Mouse (Mus musculus) spleen, adult 2 months (tissue): ENCODE data around the gene Nfe2. TPM values are rescaled to one million over a fixed set of nuclear protein-coding genes. Genes with fewer than 3 reads are reported as not detected.

ENCODE experiments used
- DNase-seq, 2 experiments: peaks; one replicate each; pipeline versions ENCODE4 v3.0.0 to v3.0.0-alpha.2; 2012 to 2021; ENCODE audit warnings: low spot score in 2 of 2, low read depth in 1 of 2
- H3K27ac ChIP-seq: fragments of 200-500 bp; 2 replicates; pipeline ENCODE4 v1.5.1; 2012; ENCODE audit warnings: low read length, inconsistent platforms; ENCODE audit not compliant: insufficient read depth
- H3K27me3 ChIP-seq: fragments of 200-500 bp; 2 replicates; pipeline ENCODE4 v1.6.1; 2012; ENCODE audit warnings: mild to moderate bottlenecking, moderate library complexity, low read length, inconsistent platforms; ENCODE audit not compliant: control insufficient read depth, insufficient read depth
- H3K36me3 ChIP-seq: fragments of 200-500 bp; 2 replicates; pipeline ENCODE4 v1.6.1; 2012; ENCODE audit warnings: mild to moderate bottlenecking, low read length, inconsistent platforms; ENCODE audit not compliant: control insufficient read depth, insufficient read depth
- H3K4me1 ChIP-seq: fragments of 200-500 bp; 2 replicates; pipeline ENCODE4 v1.6.1; 2011; ENCODE audit warnings: inconsistent platforms; ENCODE audit not compliant: control insufficient read depth, insufficient read depth, insufficient read length
- H3K4me3 ChIP-seq: fragments of 200-500 bp; 2 replicates; pipeline ENCODE4 v1.5.1; 2011; ENCODE audit warnings: mild to moderate bottlenecking, inconsistent platforms; ENCODE audit not compliant: insufficient read depth, insufficient read length; ENCODE audit errors: extremely low read depth
- CTCF ChIP-seq: fragments of 200-500 bp; IDR thresholded peaks from 2 replicates; pipeline ENCODE4 v1.5.1; 2011; ENCODE audit warnings: mild to moderate bottlenecking, inconsistent platforms; ENCODE audit not compliant: insufficient read depth, insufficient read length, insufficient replicate concordance; ENCODE audit errors: extremely low read depth
- POLR2A ChIP-seq: fragments of 200-500 bp; IDR thresholded peaks from 2 replicates; pipeline ENCODE4 v1.6.1; 2011; ENCODE audit warnings: low read depth, low read length, inconsistent platforms
- WGBS: fragments of 180-500 bp; shearing (Covaris S2); methylation state at CpG from one replicate; pipeline ENCODE4 v1.1.7; 2018; 5-methylcytosine and 5-hydroxymethylcytosine counted together
- polyA plus RNA-seq: library from polyadenylated mRNA; depleted of rRNA; stranded (reverse); fragments of >200 nt; gene quantifications from 2 replicates; pipeline ENCODE4 v1.2.3, GENCODE M21; 2012

Gene Nfe2
- polyA plus RNA-seq, 1 experiment: 80.1 TPM

DNA sequence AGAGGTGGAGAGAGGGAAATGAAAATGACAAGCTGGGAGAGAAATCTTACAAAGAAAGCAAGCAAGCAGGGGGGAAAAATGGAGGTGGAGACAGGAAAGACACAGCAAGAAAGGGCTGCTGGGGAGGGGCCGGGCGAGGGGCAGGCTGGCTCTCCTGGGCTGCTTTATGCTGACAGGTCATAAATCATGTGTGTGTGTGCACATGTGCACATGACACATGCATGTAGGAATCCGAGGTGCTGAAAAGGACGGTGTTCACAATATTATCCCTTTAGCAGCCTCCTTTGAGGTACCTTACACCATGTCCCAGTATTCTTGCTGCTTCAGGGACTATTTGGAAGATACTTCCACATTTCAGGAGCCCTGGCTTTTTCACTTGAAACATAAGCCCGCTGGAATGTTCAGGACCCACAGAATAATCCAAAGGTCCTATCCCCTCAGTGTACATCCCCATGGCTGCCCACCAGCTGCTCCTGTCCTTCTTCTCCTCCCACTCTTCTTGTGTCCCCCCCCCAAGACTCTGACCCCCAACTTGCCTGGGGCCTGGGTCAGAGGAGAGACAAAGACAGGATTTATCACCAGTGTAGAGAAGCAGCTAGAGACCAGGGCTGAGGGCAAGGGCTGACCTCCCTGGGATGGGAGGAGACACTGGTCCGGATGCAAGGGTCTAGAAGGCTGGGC lies 44.3 kb upstream of the Nfe2 start:
- 36% methylated on average over 6 of the region's 6 CpGs for WGBS

DNA sequence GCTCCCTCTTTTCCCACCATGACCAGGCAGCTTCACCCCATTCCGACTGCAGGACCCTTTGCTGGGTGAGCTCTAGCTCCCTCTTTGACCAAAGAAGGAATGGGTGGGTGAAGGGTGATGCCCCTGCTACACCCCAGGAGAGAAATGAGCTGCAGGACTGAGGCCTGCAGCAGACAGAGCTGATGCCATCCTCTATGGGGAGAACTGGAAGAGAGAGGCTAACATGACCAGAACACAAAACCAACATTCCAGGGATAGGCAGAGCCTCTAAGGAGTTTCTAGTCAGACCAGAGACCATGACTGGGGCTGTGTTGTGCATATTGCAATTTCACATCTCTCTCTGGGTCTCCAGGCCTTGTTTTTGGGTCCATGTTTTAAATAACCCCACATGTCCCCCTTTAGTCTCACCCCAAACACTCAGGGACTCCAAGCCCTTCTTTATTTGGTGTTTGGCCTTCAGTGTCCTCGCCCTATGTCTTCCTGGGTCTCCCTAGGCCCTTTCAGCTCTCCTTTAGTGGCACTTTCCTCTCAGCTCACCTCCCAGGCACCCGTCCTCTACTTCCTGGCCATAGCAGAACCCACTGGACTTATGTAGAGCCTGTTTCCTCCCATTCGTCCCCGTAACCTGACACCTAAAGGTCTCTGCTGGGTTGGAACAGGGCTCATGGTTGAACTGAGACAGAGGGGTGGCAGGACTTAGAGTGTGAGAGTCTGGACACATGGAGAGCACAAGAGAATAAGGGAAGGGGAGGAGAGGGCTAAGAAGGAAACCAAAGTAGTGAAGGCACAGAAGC lies 43.5 kb upstream of the Nfe2 start:
- Histone ChIP-seq H3K27me3 (no peaks in the 10 kb centered on the region), H3K4me3 (no peak overlapping the region), H3K36me3 (peaks cover 6% of the 10 kb centered on the region), H3K27ac (no peak overlapping the region), H3K4me1 (peaks cover 3% of the 10 kb centered on the region; the same call in 1 of the 2 replicates)
- DNase-seq: no peak
- WGBS: 59% methylated on average over 5 of the region's 5 CpGs
- TF ChIP-seq POLR2A: no peak
- TF ChIP-seq CTCF: no peak

More for the DNA sequence above, 44.3 kb upstream of the Nfe2 start:
- TF ChIP-seq CTCF (no peak), POLR2A (no peak)
- H3K4me1 ChIP-seq: peaks cover 5% of the 10 kb centered on the region; the same call in 1 of the 2 replicates
- H3K27ac ChIP-seq: no peak overlapping the region
- H3K36me3 ChIP-seq: peaks cover 2% of the 10 kb centered on the region
- H3K4me3 ChIP-seq: no peak overlapping the region
- no peaks in the 10 kb centered on the region for H3K27me3 ChIP-seq
- DNase-seq: no peak

DNA sequence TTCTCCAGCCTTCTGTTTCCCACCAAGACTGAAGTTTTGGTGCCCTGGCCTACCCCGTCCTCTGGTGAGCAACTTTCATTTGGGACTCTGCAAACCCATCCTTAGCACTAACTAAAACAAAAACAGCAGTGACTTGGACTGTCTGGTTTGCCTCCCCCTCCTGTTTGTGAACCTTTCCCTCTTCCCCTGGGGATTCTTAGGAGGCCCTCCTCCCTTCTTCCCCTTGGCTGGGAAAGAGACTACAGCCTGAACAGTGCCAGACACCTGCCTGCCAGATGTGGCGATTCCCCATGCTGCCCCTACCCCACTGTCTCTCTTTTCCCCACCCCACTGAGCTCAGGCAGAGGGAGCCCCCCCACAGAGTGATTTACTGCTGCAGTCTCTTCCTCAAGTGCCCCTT lies 42.8 kb upstream of the Nfe2 start:
- WGBS: 66% methylated on average over 2 of the region's 2 CpGs
- no peak for DNase-seq
- Histone ChIP-seq H3K4me3 (no peak overlapping the region), H3K27ac (no peak overlapping the region), H3K36me3 (peaks cover 12% of the 10 kb centered on the region), H3K4me1 (peaks cover 3% of the 10 kb centered on the region; the same call in 1 of the 2 replicates), H3K27me3 (no peaks in the 10 kb centered on the region)
- no peak for TF ChIP-seq CTCF
- TF ChIP-seq POLR2A: no peak

DNA sequence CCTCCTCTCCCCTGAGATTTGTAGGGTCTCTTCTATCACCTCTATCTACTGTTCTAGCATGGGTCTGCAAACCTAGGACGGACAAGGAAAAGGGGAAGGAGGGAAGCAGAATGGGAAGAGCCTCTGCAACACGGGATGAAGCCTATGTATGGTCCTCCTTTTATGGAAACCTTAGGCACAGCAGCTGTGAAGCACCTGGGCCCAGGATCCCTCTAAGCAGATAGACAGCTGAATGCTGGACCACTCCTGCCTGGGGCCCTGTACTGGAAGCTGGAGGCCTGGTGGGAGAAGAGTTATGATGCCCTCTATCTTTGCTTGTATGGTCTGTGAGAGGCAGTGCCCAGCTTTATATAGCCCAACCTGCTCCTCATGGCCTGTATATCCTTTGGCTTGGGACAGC lies 42.4 kb upstream of the Nfe2 start:
- peaks cover 3% of the 10 kb centered on the region; the same call in 1 of the 2 replicates for H3K4me1 ChIP-seq

DNA sequence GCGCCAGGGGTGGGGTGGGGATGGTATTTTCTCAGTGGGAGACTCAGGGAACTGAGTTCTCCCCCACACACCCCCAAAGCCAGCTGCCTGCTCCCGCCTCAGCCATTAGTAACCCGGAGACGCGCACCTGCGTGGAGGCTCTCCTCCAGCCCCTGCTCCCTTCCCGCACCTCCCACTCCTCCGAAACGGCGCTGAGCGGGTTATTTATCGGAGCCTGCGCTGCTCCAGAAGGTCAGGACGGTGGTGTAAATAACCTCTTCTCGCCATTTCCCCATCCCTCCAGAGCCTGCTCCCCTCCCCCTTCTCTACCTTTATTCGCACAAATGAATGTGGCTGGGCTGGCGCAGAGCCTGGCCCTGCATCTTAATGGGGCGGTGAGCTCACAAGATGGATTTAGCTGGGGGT lies 41.9 kb upstream of the Nfe2 start:
- H3K27me3 ChIP-seq: no peaks in the 10 kb centered on the region
- H3K4me1 ChIP-seq: peaks cover 3% of the 10 kb centered on the region; the same call in 1 of the 2 replicates
- 80% methylated on average over 18 of the region's 18 CpGs for WGBS
- no peak for DNase-seq
- H3K4me3 ChIP-seq: no peak overlapping the region
- no peak overlapping the region for H3K27ac ChIP-seq
- no peak for TF ChIP-seq CTCF
- TF ChIP-seq POLR2A: no peak
- peaks cover 16% of the 10 kb centered on the region for H3K36me3 ChIP-seq

More for the DNA sequence above, 42.4 kb upstream of the Nfe2 start:
- DNase-seq: no peak
- no peaks in the 10 kb centered on the region for H3K27me3 ChIP-seq
- H3K36me3 ChIP-seq: peaks cover 14% of the 10 kb centered on the region
- H3K4me3 ChIP-seq: no peak overlapping the region
- no peak for TF ChIP-seq POLR2A
- 71% methylated on average over 2 of the region's 2 CpGs for WGBS
- H3K27ac ChIP-seq: no peak overlapping the region

DNA sequence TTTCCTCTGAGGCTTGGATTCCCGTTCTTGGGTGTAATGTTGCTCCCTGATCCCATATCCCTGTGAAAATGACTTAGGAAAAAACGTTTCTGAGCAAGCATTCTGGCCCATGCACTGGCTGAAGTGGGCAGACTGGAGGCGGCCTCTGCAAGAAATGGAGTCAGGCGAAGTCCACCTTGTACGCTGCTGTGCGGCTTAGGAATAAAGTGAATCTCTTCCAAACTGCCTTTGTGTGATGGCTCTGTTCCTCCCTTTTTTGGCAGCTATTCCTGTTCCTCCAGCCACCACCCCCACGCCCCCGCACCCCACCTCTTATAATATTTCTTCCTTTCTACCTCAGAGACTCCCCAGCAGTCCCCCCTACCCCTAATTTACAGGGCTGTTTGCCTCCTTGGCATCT lies 41.4 kb upstream of the Nfe2 start:
- no peak overlapping the region for H3K4me3 ChIP-seq
- peaks cover 18% of the 10 kb centered on the region for H3K36me3 ChIP-seq
- H3K27ac ChIP-seq: no peak overlapping the region
- DNase-seq: no peak
- no peaks in the 10 kb centered on the region for H3K27me3 ChIP-seq
- peaks cover 3% of the 10 kb centered on the region; the same call in 1 of the 2 replicates for H3K4me1 ChIP-seq
- WGBS: 87% methylated on average over 8 of the region's 8 CpGs
- TF ChIP-seq CTCF: no peak
- TF ChIP-seq POLR2A: no peak
